Mouse (Mus musculus): ENCODE measurements around the gene Cntnap5a. TPM values are rescaled to one million over a fixed set of nuclear protein-coding genes. Genes with fewer than 3 reads are reported as not detected.

Gene Cntnap5a
- polyA plus RNA-seq, 1 experiment from 2014 or later, result 0.43 TPM

GRCm38 (mm10) chr1:116392390-116392789 is 707.8 kb downstream of the Cntnap5a start:
- H3K9ac ChIP-seq (replicated peaks), result no peak overlapping the region
- no peaks in the 10 kb centered on the region for H3K27me3 ChIP-seq
- H3K27ac ChIP-seq (replicated peaks), result 0 out of 2 replicates have a peak overlapping the region, but pooled peaks have one; percentile 39
- peak; percentile 88 for ATAC-seq (ENCODE audit: low FRiP score, low read depth)
- no peaks in the 10 kb centered on the region for H3K36me3 ChIP-seq
- H3K4me3 ChIP-seq, result no peak overlapping the region
- no peak overlapping the region for H3K4me2 ChIP-seq (replicated peaks)
- H3K4me1 ChIP-seq, result no peaks in the 10 kb centered on the region
- H3K9me3 ChIP-seq, result no peaks in the 10 kb centered on the region

- WGBS, result 69% methylated on average over 1 of the region's 1 CpGs
- Histone ChIP-seq H3K9ac (replicated peaks) (no peak overlapping the region), H3K4me2 (replicated peaks) (no peak overlapping the region), H3K27me3 (no peaks in the 10 kb centered on the region), H3K9me3 (no peaks in the 10 kb centered on the region), H3K27ac (replicated peaks) (no peak overlapping the region), H3K4me1 (no peaks in the 10 kb centered on the region), H3K4me3 (no peak overlapping the region), H3K36me3 (no peaks in the 10 kb centered on the region)
- no peak for ATAC-seq (ENCODE audit: low FRiP score, low read depth)
These were observed 717.6 kb downstream of the Cntnap5a start for GRCm38 (mm10) chr1:116401996-116402656.

- ATAC-seq (ENCODE audit: low FRiP score, low read depth), result no peak
- Histone ChIP-seq H3K4me1 (no peaks in the 10 kb centered on the region), H3K9me3 (no peaks in the 10 kb centered on the region), H3K27ac (replicated peaks) (no peak overlapping the region), H3K36me3 (no peaks in the 10 kb centered on the region), H3K27me3 (no peaks in the 10 kb centered on the region), H3K4me2 (replicated peaks) (no peak overlapping the region), H3K4me3 (no peak overlapping the region), H3K9ac (replicated peaks) (no peak overlapping the region)
- 91% methylated on average over 1 of the region's 1 CpGs for WGBS
These were observed 725.3 kb downstream of the Cntnap5a start for GRCm38 (mm10) chr1:116409836-116410235.

- Histone ChIP-seq H3K36me3 (no peaks in the 10 kb centered on the region), H3K4me3 (no peak overlapping the region), H3K27me3 (no peaks in the 10 kb centered on the region), H3K9me3 (no peaks in the 10 kb centered on the region), H3K27ac (replicated peaks) (no peak overlapping the region), H3K4me1 (peaks cover 6% of the 10 kb centered on the region; the same call in 1 of the 2 replicates), H3K9ac (replicated peaks) (no peak overlapping the region), H3K4me2 (replicated peaks) (no peak overlapping the region)
- no peak for ATAC-seq (ENCODE audit: low FRiP score, low read depth)
- WGBS, result 41% methylated on average over 2 of the region's 2 CpGs
These were observed 743.8 kb downstream of the Cntnap5a start for GRCm38 (mm10) chr1:116428396-116428795.

GRCm38 (mm10) chr1:116455115-116455717 is 770.7 kb downstream of the Cntnap5a start:
- no peak for ATAC-seq (ENCODE audit: low FRiP score, low read depth)
- 66% methylated on average over 4 of the region's 4 CpGs for WGBS
- no peaks in the 10 kb centered on the region for H3K27me3 ChIP-seq
- H3K9me3 ChIP-seq, result no peaks in the 10 kb centered on the region; the same call in 1 of the 2 replicates
- no peak overlapping the region for H3K4me3 ChIP-seq
- H3K4me1 ChIP-seq, result no peaks in the 10 kb centered on the region
- H3K36me3 ChIP-seq, result no peaks in the 10 kb centered on the region
- no peak overlapping the region for H3K27ac ChIP-seq (replicated peaks)
- H3K9ac ChIP-seq (replicated peaks), result no peak overlapping the region
- H3K4me2 ChIP-seq (replicated peaks), result no peak overlapping the region

- 22% methylated on average over 2 of the region's 2 CpGs for WGBS
- Histone ChIP-seq H3K4me1 (no peaks in the 10 kb centered on the region), H3K36me3 (no peaks in the 10 kb centered on the region), H3K27me3 (no peaks in the 10 kb centered on the region), H3K27ac (replicated peaks) (no peak overlapping the region), H3K4me3 (no peak overlapping the region), H3K4me2 (replicated peaks) (no peak overlapping the region), H3K9me3 (no peaks in the 10 kb centered on the region), H3K9ac (replicated peaks) (no peak overlapping the region)
- peak; percentile 82 for ATAC-seq (ENCODE audit: low FRiP score, low read depth)
These were observed 793.1 kb downstream of the Cntnap5a start for GRCm38 (mm10) chr1:116477703-116478102.

- ATAC-seq (ENCODE audit: low FRiP score, low read depth), result 0 out of 2 replicates have a peak, but pooled peaks have one; percentile 49
- no peak overlapping the region for H3K4me3 ChIP-seq
These were observed 804.4 kb downstream of the Cntnap5a start for GRCm38 (mm10) chr1:116488780-116489569.

GRCm38 (mm10) chr1:116577969-116578666 is 893.6 kb downstream of the Cntnap5a start:
- Histone ChIP-seq H3K9ac (replicated peaks) (no peak overlapping the region), H3K4me3 (no peak overlapping the region), H3K36me3 (no peaks in the 10 kb centered on the region), H3K4me1 (no peaks in the 10 kb centered on the region), H3K9me3 (no peaks in the 10 kb centered on the region), H3K4me2 (replicated peaks) (no peak overlapping the region), H3K27ac (replicated peaks) (no peak overlapping the region), H3K27me3 (no peaks in the 10 kb centered on the region)
- no peak for ATAC-seq (ENCODE audit: low FRiP score, low read depth)
- 86% methylated on average over 4 of the region's 4 CpGs for WGBS

More at GRCm38 (mm10) chr1:116488780-116489569, 804.4 kb downstream of the Cntnap5a start:
- Histone ChIP-seq H3K4me2 (replicated peaks) (no peak overlapping the region), H3K27ac (replicated peaks) (no peak overlapping the region), H3K4me1 (no peaks in the 10 kb centered on the region), H3K9me3 (no peaks in the 10 kb centered on the region), H3K27me3 (no peaks in the 10 kb centered on the region), H3K9ac (replicated peaks) (no peak overlapping the region), H3K36me3 (no peaks in the 10 kb centered on the region)
- WGBS, result 45% methylated on average over 1 of the region's 1 CpGs

- no peak overlapping the region for H3K9ac ChIP-seq (replicated peaks)
- H3K27ac ChIP-seq (replicated peaks), result no peak overlapping the region
- no peaks in the 10 kb centered on the region for H3K4me1 ChIP-seq
- no peaks in the 10 kb centered on the region for H3K36me3 ChIP-seq
- no peaks in the 10 kb centered on the region for H3K27me3 ChIP-seq
- no peak overlapping the region for H3K4me2 ChIP-seq (replicated peaks)
- ATAC-seq (ENCODE audit: low FRiP score, low read depth), result no peak
- no peak overlapping the region for H3K4me3 ChIP-seq
- H3K9me3 ChIP-seq, result no peaks in the 10 kb centered on the region
These were observed 931.7 kb downstream of the Cntnap5a start for GRCm38 (mm10) chr1:116616272-116616671.
